Mouse (Mus musculus) thymus, adult 2 months (tissue): ENCODE measurements around the gene Gm35315.
A peak's percentile ranks its signal among the peaks of the same experiment; 100 is the strongest.

Experiments
- CTCF ChIP-seq: fragments of 200-500 bp; IDR thresholded peaks from 2 replicates; pipeline ENCODE4 v1.5.1; 2012; ENCODE audit warnings: mild to moderate bottlenecking, control low read depth, low read length, moderate library complexity, borderline replicate concordance; ENCODE audit not compliant: control insufficient read depth, poor library complexity, insufficient read depth; ENCODE audit errors: extremely low read depth
- POLR2A ChIP-seq: fragments of 200-500 bp; IDR thresholded peaks from 2 replicates; pipeline ENCODE4 v1.6.1; 2012; ENCODE audit warnings: mild to moderate bottlenecking, low read length, control low read depth, moderate library complexity; ENCODE audit not compliant: control insufficient read depth, poor library complexity, insufficient read depth; ENCODE audit errors: extremely low read depth

DNA sequence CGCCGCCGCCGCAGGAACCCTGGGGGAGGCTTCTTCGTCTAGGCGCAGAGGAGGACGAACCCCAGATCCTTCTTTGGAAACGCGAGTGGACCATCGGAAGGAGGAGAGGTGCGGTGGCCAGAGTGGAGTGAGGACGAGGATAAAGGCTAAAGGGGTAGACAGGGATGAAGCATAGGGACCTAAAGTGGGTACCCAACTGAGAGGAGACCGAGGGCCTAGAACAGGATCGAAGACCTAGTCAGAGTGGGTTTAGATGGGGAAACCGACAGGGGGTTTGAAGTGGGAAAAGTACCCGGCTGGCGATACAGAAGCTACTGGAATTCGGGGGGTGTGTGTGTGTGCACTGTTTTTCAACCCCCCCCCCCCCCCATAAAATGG is 41.9 kb upstream of the Gm35315 start:
- TF ChIP-seq CTCF: peak; percentile 8; the same call in 1 of the 2 replicates
- no peak for TF ChIP-seq POLR2A
